Mouse (Mus musculus): ENCODE measurements around the gene Kcnc4. TPM values are rescaled to one million over a fixed set of nuclear protein-coding genes. Genes with fewer than 3 reads are reported as not detected.

Gene Kcnc4
- polyA plus RNA-seq, 1 experiment, result not detected

DNA sequence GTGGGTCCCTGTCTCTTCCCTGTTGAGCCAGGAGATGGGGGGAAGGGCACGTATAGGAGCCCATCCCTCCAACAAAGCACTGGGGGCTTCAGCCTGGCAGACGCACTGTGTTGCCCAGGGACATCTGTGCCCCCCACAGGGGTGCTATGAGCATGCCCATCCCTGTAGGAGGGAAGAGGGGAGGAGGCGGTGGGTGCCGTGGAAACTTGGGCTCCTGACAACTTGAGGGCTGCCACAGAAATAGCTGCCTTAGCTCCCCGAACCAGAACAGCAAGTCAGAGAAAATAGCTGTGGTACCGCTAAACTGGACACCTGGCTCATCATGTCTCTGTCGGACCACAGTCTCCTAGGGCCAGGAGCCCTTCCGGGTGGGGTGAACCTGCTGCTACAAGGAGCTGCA is 18.0 kb downstream of the Kcnc4 start:
- WGBS, result 50% methylated on average over 8 of the region's 8 CpGs
- TF ChIP-seq CTCF (IDR thresholded peaks at IDR 0.05; ENCODE audit: insufficient read depth, low read depth, low read length), result no peak
- no peak for TF ChIP-seq POLR2A (IDR thresholded peaks at IDR 0.05; ENCODE audit: insufficient read depth, low read depth, low read length)
- H3K27ac ChIP-seq (ENCODE audit: insufficient read depth, low read depth, low read length), result no peak overlapping the region
- no peak overlapping the region for H3K4me3 ChIP-seq (ENCODE audit: insufficient read depth, low read depth, low read length)
- H3K4me1 ChIP-seq (ENCODE audit: control insufficient read depth, insufficient read depth, low read length), result peaks cover 36% of the 10 kb centered on the region

DNA sequence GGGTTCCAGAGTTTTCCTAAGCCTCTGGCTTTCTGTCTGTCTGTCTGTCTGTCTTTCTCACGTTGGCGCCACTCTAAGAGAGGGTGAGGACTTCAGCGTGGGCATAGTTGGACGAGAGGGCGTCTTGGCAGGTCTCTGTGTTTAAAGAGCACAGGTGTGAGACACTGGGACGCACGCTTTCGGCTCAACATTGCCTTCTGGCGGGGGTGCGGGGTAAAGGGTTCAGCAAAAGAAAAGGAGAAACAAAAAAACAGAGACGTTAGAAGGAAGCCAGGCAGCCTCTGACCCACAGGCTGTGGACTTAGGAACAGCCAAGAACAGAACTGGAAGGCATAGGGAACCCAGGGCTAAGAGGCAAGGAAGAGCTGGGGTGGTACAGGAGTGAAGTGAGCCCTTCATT is 20.1 kb downstream of the Kcnc4 start:
- H3K4me3 ChIP-seq (ENCODE audit: insufficient read depth, low read depth, low read length), result no peak overlapping the region
- WGBS, result 91% methylated on average over 11 of the region's 11 CpGs

GRCm38 (mm10) chr3:107437666-107438065 is 21.7 kb downstream of the Kcnc4 start:
- no peak overlapping the region for H3K4me3 ChIP-seq (ENCODE audit: insufficient read depth, low read depth, low read length)
- no peak overlapping the region for H3K27ac ChIP-seq (ENCODE audit: insufficient read depth, low read depth, low read length)
- TF ChIP-seq CTCF (IDR thresholded peaks at IDR 0.05; ENCODE audit: insufficient read depth, low read depth, low read length) (no peak), POLR2A (IDR thresholded peaks at IDR 0.05; ENCODE audit: insufficient read depth, low read depth, low read length) (no peak)
- H3K4me1 ChIP-seq (ENCODE audit: control insufficient read depth, insufficient read depth, low read length), result peaks cover 31% of the 10 kb centered on the region
- WGBS, result 91% methylated on average over 2 of the region's 2 CpGs

More for the DNA sequence above, 20.1 kb downstream of the Kcnc4 start:
- Histone ChIP-seq H3K27ac (ENCODE audit: insufficient read depth, low read depth, low read length) (no peak overlapping the region), H3K4me1 (ENCODE audit: control insufficient read depth, insufficient read depth, low read length) (peaks cover 38% of the 10 kb centered on the region)
- TF ChIP-seq POLR2A (IDR thresholded peaks at IDR 0.05; ENCODE audit: insufficient read depth, low read depth, low read length) (no peak), CTCF (IDR thresholded peaks at IDR 0.05; ENCODE audit: insufficient read depth, low read depth, low read length) (no peak)

DNA sequence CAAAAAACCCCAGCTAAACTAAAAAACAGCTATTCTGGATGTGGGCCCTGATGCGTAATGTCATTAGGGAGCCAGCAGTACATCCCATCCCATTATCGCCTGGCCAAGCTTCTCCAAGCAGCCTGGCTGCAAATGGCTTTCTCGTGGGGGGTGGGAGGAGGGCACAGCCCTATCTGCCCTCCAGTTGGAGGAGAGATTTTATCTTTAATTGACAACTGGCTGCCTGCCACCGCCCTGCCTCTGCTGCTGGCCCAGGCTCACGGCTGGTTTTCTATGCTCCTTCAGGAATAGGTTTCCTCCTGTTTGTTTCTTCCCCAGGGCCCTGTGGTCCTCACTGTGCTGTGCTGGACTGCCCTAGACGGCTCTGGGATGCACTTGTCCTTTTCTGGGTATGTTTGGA is 22.9 kb downstream of the Kcnc4 start:
- TF ChIP-seq CTCF (IDR thresholded peaks at IDR 0.05; ENCODE audit: insufficient read depth, low read depth, low read length), result no peak
- no peak for TF ChIP-seq POLR2A (IDR thresholded peaks at IDR 0.05; ENCODE audit: insufficient read depth, low read depth, low read length)
- Histone ChIP-seq H3K27ac (ENCODE audit: insufficient read depth, low read depth, low read length) (no peak overlapping the region), H3K4me1 (ENCODE audit: control insufficient read depth, insufficient read depth, low read length) (peaks cover 18% of the 10 kb centered on the region), H3K4me3 (ENCODE audit: insufficient read depth, low read depth, low read length) (no peak overlapping the region)
- WGBS, result 47% methylated on average over 6 of the region's 6 CpGs

DNA sequence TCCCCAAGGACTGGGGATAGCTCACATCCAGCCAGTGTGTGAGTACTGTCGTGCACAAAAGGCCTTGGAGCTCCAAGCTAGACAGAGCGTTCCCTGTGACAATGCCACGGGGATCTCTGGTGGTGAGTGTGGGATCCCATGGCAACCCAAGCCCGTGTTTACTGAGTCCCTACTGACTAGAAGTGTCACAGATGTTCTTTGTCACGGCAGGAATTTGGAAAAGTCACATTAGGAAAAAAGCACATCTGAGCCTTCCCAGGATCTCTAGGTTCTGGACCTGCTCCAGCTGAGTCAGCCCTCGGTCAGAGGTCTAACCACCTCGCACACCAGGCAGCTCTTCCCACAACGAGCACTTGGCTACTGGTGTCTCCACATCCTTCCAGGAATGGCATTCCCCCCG is 25.7 kb downstream of the Kcnc4 start:
- peaks cover 12% of the 10 kb centered on the region; the same call in 1 of the 2 replicates for H3K4me1 ChIP-seq (ENCODE audit: control insufficient read depth, insufficient read depth, low read length)
- WGBS, result 47% methylated on average over 9 of the region's 9 CpGs
- H3K4me3 ChIP-seq (ENCODE audit: insufficient read depth, low read depth, low read length), result no peak overlapping the region
- H3K27ac ChIP-seq (ENCODE audit: insufficient read depth, low read depth, low read length), result no peak overlapping the region
- TF ChIP-seq CTCF (IDR thresholded peaks at IDR 0.05; ENCODE audit: insufficient read depth, low read depth, low read length) (no peak), POLR2A (IDR thresholded peaks at IDR 0.05; ENCODE audit: insufficient read depth, low read depth, low read length) (no peak)

- peaks cover 8% of the 10 kb centered on the region; the same call in 1 of the 2 replicates for H3K4me1 ChIP-seq (ENCODE audit: control insufficient read depth, insufficient read depth, low read length)
- WGBS, result 21% methylated on average over 1 of the region's 1 CpGs
- H3K4me3 ChIP-seq (ENCODE audit: insufficient read depth, low read depth, low read length), result no peak overlapping the region
- no peak for TF ChIP-seq CTCF (IDR thresholded peaks at IDR 0.05; ENCODE audit: insufficient read depth, low read depth, low read length)
- TF ChIP-seq POLR2A (IDR thresholded peaks at IDR 0.05; ENCODE audit: insufficient read depth, low read depth, low read length), result no peak
- no peak overlapping the region for H3K27ac ChIP-seq (ENCODE audit: insufficient read depth, low read depth, low read length)
Observed at GRCm38 (mm10) chr3:107431268-107431667, 28.1 kb downstream of the Kcnc4 start.

GRCm38 (mm10) chr3:107424258-107425041 is 34.9 kb downstream of the Kcnc4 start:
- Histone ChIP-seq H3K27ac (ENCODE audit: insufficient read depth, low read depth, low read length) (0 out of 2 replicates have a peak overlapping the region, but pooled peaks have one; percentile 33), H3K4me3 (ENCODE audit: insufficient read depth, low read depth, low read length) (no peak overlapping the region), H3K4me1 (ENCODE audit: control insufficient read depth, insufficient read depth, low read length) (peaks cover 5% of the 10 kb centered on the region; the same call in 1 of the 2 replicates)
- TF ChIP-seq POLR2A (IDR thresholded peaks at IDR 0.05; ENCODE audit: insufficient read depth, low read depth, low read length) (no peak), CTCF (IDR thresholded peaks at IDR 0.05; ENCODE audit: insufficient read depth, low read depth, low read length) (no peak)
- WGBS, result 14% methylated on average over 11 of the region's 11 CpGs

DNA sequence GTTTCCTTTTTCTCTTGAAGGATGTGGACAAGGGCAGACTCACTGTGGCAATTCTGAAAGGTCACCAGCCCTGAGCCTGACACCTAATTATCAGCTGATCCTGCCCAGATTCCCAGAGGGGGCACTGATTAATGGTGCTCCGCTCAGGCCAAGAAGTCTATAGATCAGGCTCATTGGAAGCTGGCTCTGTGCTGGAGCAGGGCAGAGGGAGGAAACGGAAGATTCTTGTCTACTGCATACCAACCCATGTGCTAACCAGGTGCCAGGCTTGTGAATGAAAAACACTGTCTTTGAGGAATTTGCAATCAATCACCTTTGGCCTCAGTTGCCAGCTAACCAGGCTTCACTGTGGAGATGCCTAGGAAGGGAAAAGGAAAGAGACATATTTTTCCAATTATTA is 39.2 kb downstream of the Kcnc4 start:
- H3K4me1 ChIP-seq (ENCODE audit: control insufficient read depth, insufficient read depth, low read length), result peaks cover 5% of the 10 kb centered on the region; the same call in 1 of the 2 replicates
- H3K27ac ChIP-seq (ENCODE audit: insufficient read depth, low read depth, low read length), result no peak overlapping the region
- WGBS, result 88% methylated on average over 2 of the region's 2 CpGs
- no peak for TF ChIP-seq POLR2A (IDR thresholded peaks at IDR 0.05; ENCODE audit: insufficient read depth, low read depth, low read length)
- TF ChIP-seq CTCF (IDR thresholded peaks at IDR 0.05; ENCODE audit: insufficient read depth, low read depth, low read length), result no peak
- H3K4me3 ChIP-seq (ENCODE audit: insufficient read depth, low read depth, low read length), result no peak overlapping the region

DNA sequence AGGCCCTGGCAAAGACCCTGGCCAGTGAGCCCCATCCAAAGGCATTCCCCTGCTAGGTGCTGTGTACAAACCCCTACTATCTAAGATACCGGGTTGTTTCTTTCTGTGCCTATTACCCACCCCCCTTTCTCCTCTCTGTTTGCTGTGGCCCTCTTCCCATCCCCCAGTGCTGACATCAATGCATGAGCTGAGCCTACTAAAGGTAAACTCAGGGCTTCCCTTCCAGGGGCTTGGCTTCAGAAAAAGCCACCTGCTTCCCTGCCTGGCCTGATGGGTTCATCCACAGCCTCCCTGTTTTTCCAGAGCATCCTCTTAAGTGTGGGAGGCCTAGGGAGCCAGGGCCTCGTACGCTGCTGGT is 42.1 kb downstream of the Kcnc4 start:
- H3K4me1 ChIP-seq (ENCODE audit: control insufficient read depth, insufficient read depth, low read length), result no peaks in the 10 kb centered on the region
- TF ChIP-seq CTCF (IDR thresholded peaks at IDR 0.05; ENCODE audit: insufficient read depth, low read depth, low read length) (no peak), POLR2A (IDR thresholded peaks at IDR 0.05; ENCODE audit: insufficient read depth, low read depth, low read length) (no peak)
- no peak overlapping the region for H3K27ac ChIP-seq (ENCODE audit: insufficient read depth, low read depth, low read length)
- 85% methylated on average over 3 of the region's 3 CpGs for WGBS
- H3K4me3 ChIP-seq (ENCODE audit: insufficient read depth, low read depth, low read length), result no peak overlapping the region
